Mouse (Mus musculus) CH12.LX (cell line): ENCODE measurements around the gene Sv2a. TPM values are rescaled to one million over a fixed set of nuclear protein-coding genes. Genes with fewer than 3 reads are reported as not detected.

Source experiments
- DNase-seq: peaks from one replicate; pipeline ENCODE4 v3.0.0-alpha.2; 2013; ENCODE audit errors: extremely low read depth
- H3K27ac ChIP-seq: 2 replicates; pipeline ENCODE4 v1.5.1; 2012; ENCODE audit warnings: low read depth, mild to moderate bottlenecking, control low read depth, moderate library complexity; ENCODE audit not compliant: insufficient read depth
- H3K27me3 ChIP-seq: replicated peaks from 2 replicates; pipeline ENCODE3; 2012; ENCODE audit warnings: inconsistent platforms
- H3K36me3 ChIP-seq, 2 experiments: replicated peaks in 1 of 2; 2 replicates each; pipeline versions ENCODE3 to v1.6.1; 2012; ENCODE audit warnings: inconsistent platforms in 1 of 2, low read length in 1 of 2, mild to moderate bottlenecking in 1 of 2, mixed read lengths in 1 of 2, moderate library complexity in 1 of 2; ENCODE audit not compliant: control insufficient read depth in 1 of 2, insufficient read depth in 1 of 2
- H3K4me1 ChIP-seq, 2 experiments: 2 replicates each; pipeline ENCODE4 v1.6.1; 2012; ENCODE audit warnings: inconsistent platforms in 1 of 2, moderate library complexity in 1 of 2; ENCODE audit not compliant: insufficient read depth in 2 of 2, control insufficient read depth in 1 of 2
- H3K4me2 ChIP-seq: 2 replicates; pipeline ENCODE4 v1.6.1; 2012; ENCODE audit warnings: low read depth, mild to moderate bottlenecking, control low read depth; ENCODE audit not compliant: poor library complexity, insufficient read depth, severe bottlenecking
- H3K4me3 ChIP-seq, 3 experiments: fragments of 150-350 bp in 1 of 3; sonication (generic) in 1 of 3; replicated peaks in 1 of 3; 2 replicates each; pipeline versions ENCODE3 to v1.5.1; 2011 to 2012; ENCODE audit warnings: low read depth in 2 of 3, low read length in 2 of 3, mild to moderate bottlenecking in 2 of 3, moderate library complexity in 2 of 3, control low read depth in 1 of 3, improper control_type of control experiment in 1 of 3, inconsistent platforms in 1 of 3, mixed read lengths in 1 of 3; ENCODE audit not compliant: poor library complexity in 1 of 3
- H3K79me2 ChIP-seq: replicated peaks from 2 replicates; pipeline ENCODE4 v1.6.1; 2012; ENCODE audit warnings: mild to moderate bottlenecking, moderate library complexity; ENCODE audit not compliant: control insufficient read depth, poor library complexity, insufficient read depth, severe bottlenecking; ENCODE audit errors: extremely low read depth
- H3K9ac ChIP-seq: 2 replicates; pipeline ENCODE4 v1.6.1; 2012; ENCODE audit warnings: low read depth, mild to moderate bottlenecking, control low read depth, moderate library complexity; ENCODE audit not compliant: insufficient read depth
- H3K9me3 ChIP-seq: replicated peaks from 2 replicates; pipeline ENCODE3; 2012; ENCODE audit warnings: low read length, inconsistent platforms, mixed read lengths
- CHD1 ChIP-seq: IDR thresholded peaks from 2 replicates; pipeline ENCODE4 v1.6.1; 2012; ENCODE audit warnings: low read depth, low read length, improper control_type of control experiment, inconsistent platforms
- EP300 ChIP-seq: IDR thresholded peaks from 2 replicates; pipeline ENCODE4 v1.6.1; 2011; ENCODE audit warnings: low read length, improper control_type of control experiment
- ETS1 ChIP-seq: conservative IDR thresholded peaks from 2 replicates; pipeline ENCODE4 v1.6.1; 2012; ENCODE audit warnings: low read depth, mild to moderate bottlenecking, inconsistent platforms, low read length, improper control_type of control experiment, moderate library complexity
- GABPA ChIP-seq: IDR thresholded peaks from 2 replicates; pipeline ENCODE4 v1.6.1; 2012; ENCODE audit warnings: low read depth, low read length, improper control_type of control experiment, inconsistent platforms; ENCODE audit not compliant: insufficient replicate concordance
- HCFC1 ChIP-seq: IDR thresholded peaks from 2 replicates; pipeline ENCODE4 v1.6.1; 2012; ENCODE audit warnings: low read depth, mild to moderate bottlenecking, inconsistent platforms, low read length, improper control_type of control experiment
- JUND ChIP-seq: conservative IDR thresholded peaks from 2 replicates; pipeline ENCODE4 v1.6.1; 2011; ENCODE audit warnings: low read depth, low read length, improper control_type of control experiment
- KAT2A ChIP-seq: IDR thresholded peaks from 2 replicates; pipeline ENCODE4 v1.6.1; 2012; ENCODE audit warnings: low read length, improper control_type of control experiment, inconsistent platforms; ENCODE audit not compliant: insufficient replicate concordance
- MAX ChIP-seq: IDR thresholded peaks from 2 replicates; pipeline ENCODE4 v1.6.1; 2011; ENCODE audit warnings: low read length, improper control_type of control experiment
- MEF2A ChIP-seq: IDR thresholded peaks from 2 replicates; pipeline ENCODE4 v1.6.1; 2014; ENCODE audit warnings: low read depth, mild to moderate bottlenecking, inconsistent platforms, low read length, improper control_type of control experiment, borderline replicate concordance
- MXI1 ChIP-seq: IDR thresholded peaks from 2 replicates; pipeline ENCODE4 v1.6.1; 2011; ENCODE audit warnings: mild to moderate bottlenecking, low read depth, low read length, improper control_type of control experiment
- NELFE ChIP-seq: IDR thresholded peaks from 2 replicates; pipeline ENCODE4 v1.6.1; 2011; ENCODE audit warnings: low read depth, low read length, improper control_type of control experiment
- PAX5 ChIP-seq: IDR thresholded peaks from 2 replicates; pipeline ENCODE4 v1.6.1; 2012; ENCODE audit warnings: low read length, inconsistent platforms, mixed read lengths
- RCOR1 ChIP-seq: conservative IDR thresholded peaks from 2 replicates; pipeline ENCODE4 v1.6.1; 2012; ENCODE audit warnings: low read depth, mild to moderate bottlenecking, inconsistent platforms, low read length, improper control_type of control experiment
- SIN3A ChIP-seq: IDR thresholded peaks from 2 replicates; pipeline ENCODE4 v1.6.1; 2012; ENCODE audit warnings: low read length, improper control_type of control experiment, inconsistent platforms
- SMC3 ChIP-seq: IDR thresholded peaks from 2 replicates; pipeline ENCODE4 v1.6.1; 2011; ENCODE audit warnings: low read depth, low read length, improper control_type of control experiment
- TBP ChIP-seq: conservative IDR thresholded peaks from 2 replicates; pipeline ENCODE4 v1.6.1; 2011; ENCODE audit warnings: low read depth, low read length, improper control_type of control experiment
- TCF12 ChIP-seq: IDR thresholded peaks from 2 replicates; pipeline ENCODE4 v1.6.1; 2014; ENCODE audit warnings: low read depth, mild to moderate bottlenecking, inconsistent platforms, low read length, improper control_type of control experiment
- UBTF ChIP-seq: IDR thresholded peaks from 2 replicates; pipeline ENCODE4 v1.6.1; 2012; ENCODE audit warnings: low read depth, mild to moderate bottlenecking, inconsistent platforms, low read length, improper control_type of control experiment, moderate library complexity
- USF2 ChIP-seq: conservative IDR thresholded peaks from 2 replicates; pipeline ENCODE4 v1.6.1; 2011; ENCODE audit warnings: low read depth, low read length, improper control_type of control experiment
- ZKSCAN1 ChIP-seq: IDR thresholded peaks from 2 replicates; pipeline ENCODE4 v1.6.1; 2012; ENCODE audit warnings: low read depth, inconsistent platforms, low read length, improper control_type of control experiment, borderline replicate concordance
- ZNF384 ChIP-seq: IDR thresholded peaks from 2 replicates; pipeline ENCODE4 v1.6.1; 2012; ENCODE audit warnings: low read depth, low read length, improper control_type of control experiment, inconsistent platforms
- dilution Hi-C: fragments of 300-500 bp; cut with MboI; formaldehyde crosslinking; loops from 2 replicates; pipeline ENCODE4 v1.14.3; 2020; ENCODE audit warnings: low sequenced_read_pairs; ENCODE audit not compliant: extremely low pct_unique_long_range_greater_than_20kb, extremely low pct_ligation_motif_present
- in situ Hi-C: fragments of 300-500 bp; cut with MboI; formaldehyde crosslinking; loops from 3 replicates; pipeline ENCODE4 v1.14.3; 2019; ENCODE audit warnings: low sequenced_read_pairs, low pct_ligation_motif_present, low pct_unique_long_range_greater_than_20kb, mixed read lengths
- polyA plus RNA-seq: library from polyadenylated mRNA; unstranded; fragments of >175 nt; gene quantifications from 2 replicates; pipeline ENCODE4 v1.2.1, GENCODE M21; 2012; ENCODE audit warnings: low read depth; ENCODE audit not compliant: insufficient read length
- total RNA-seq, 2 experiments: library from RNA; depleted of rRNA; stranded (reverse); fragments of 300-350 nt in 1 of 2; fragments of >200 nt in 1 of 2; gene quantifications; 2 replicates each; pipeline ENCODE4 v1.2.3; 2012 to 2014

The Sv2a gene
- total and polyA plus RNA-seq, 3 experiments, result 1.1 to 6.7 (median 4.0) TPM

DNA sequence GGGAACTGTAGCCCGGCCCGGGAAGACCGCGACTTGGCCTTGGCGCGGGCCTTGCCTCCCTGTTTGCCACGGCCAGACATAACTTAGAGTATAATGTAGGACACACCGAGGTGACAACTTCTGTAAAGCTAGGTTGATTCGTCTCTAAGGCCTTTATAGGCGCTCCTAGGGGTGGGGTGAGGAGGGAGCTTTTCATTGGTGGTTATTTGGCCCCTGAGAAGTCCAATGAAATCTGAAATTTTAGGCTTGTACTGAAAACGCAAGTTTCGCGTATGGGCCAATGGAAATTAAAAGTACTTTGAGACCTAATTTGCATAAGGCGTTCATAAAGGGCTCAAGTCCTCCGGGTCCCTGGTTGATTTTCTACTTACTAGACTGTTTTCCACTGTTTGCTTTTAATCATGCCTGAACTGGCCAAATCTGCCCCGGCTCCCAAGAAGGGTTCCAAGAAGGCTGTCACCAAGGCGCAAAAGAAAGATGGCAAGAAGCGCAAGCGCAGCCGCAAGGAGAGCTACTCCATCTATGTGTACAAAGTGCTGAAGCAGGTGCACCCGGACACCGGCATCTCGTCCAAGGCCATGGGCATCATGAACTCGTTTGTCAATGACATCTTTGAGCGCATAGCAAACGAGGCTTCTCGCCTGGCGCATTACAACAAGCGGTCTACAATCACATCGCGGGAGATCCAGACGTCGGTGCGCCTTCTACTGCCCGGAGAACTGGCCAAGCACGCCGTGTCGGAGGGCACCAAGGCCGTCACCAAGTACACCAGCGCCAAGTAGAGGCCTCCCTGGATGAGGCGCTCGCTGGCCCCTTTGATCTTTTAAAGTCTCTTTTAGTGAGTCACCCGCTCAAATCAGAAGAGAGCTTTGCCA, 40.1 kb downstream of the Sv2a start, which contains the start of the genes Hist2h2ac and Hist2h2be (continued):
- TF ChIP-seq ZNF384 (no peak), RCOR1 (no peak; the same call in 1 of the 2 replicates), SIN3A (0 out of 2 replicates have a peak, but pooled peaks have one; percentile 40), MXI1 (peak; percentile 92), CHD1 (peak; percentile 93), SMC3 (0 out of 2 replicates have a peak, but pooled peaks have one; percentile 4), KAT2A (no peak), TBP (peak; percentile 99)

DNA sequence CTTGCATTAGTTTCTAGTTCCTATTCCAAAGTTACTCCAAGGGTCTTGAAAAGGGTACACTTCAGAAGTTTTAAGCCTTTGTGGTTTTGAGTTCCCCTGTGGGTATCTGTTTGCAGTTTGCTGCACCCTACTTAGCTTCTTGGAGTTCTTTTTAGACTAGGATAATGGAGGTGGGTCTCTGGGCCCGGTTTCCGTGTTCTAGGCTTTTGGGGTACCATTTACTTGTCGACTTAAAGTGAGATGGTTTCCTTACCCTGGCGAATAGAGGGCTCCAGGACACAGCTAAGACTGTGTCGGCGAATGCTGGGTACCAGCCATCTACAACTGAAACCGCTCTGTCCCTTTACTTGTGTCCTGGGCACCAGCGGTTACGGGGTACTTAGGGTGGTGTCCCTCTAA, 40.7 kb downstream of the Sv2a start:
- peaks cover 16% of the 10 kb centered on the region for H3K79me2 ChIP-seq
- TF ChIP-seq UBTF (no peak), CHD1 (peak; percentile 59; the same call in 1 of the 2 replicates)
- TF ChIP-seq, all 38 proteins: peak for 1
- Histone ChIP-seq H3K9ac (peak overlapping the region; percentile 71), H3K27me3 (no peaks in the 10 kb centered on the region), H3K4me1 (peaks cover 11 to 52% of the 10 kb centered on the region in 2 experiments), H3K9me3 (no peaks in the 10 kb centered on the region), H3K36me3 (no peaks in the 10 kb centered on the region), H3K4me3 (peak overlapping the region; percentile 54 to 75 (median 62)), H3K27ac (peak overlapping the region; percentile 92), H3K4me2 (peak overlapping the region; percentile 76)
- dilution Hi-C loops, result no loop called here
- DNase-seq, result no peak
- in situ Hi-C loops, result loop anchor here (10.0 kb wide), 2 partner anchors 257 to 567 kb away; partner anchors contain the start of gene Mcl1

DNA sequence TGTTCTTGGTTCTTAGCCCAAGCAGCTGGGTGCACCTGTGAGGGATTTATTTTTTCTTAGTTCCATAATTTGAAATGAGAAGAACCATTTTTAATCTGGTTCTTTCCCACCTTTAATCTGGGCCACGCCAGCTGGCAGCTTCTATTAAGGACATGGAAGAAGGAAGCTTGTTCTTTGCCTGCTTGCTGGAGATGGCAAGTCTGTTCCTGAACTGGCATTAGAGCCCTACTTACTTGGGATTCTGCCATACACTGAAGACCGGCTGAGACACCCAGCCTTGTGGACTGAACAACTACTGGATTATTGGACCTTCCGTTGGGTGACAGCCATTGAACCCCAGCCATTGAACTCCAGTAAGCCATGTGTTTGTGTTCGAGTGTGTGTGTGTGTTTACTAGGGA, 41.8 kb downstream of the Sv2a start:
- H3K4me1 ChIP-seq, result peaks cover 14 to 63% of the 10 kb centered on the region in 2 experiments
- in situ Hi-C loops (loop anchor here (10.0 kb wide), 2 partner anchors 258 to 568 kb away; partner anchors contain the start of gene Mcl1), dilution Hi-C loops (no loop called here)

More for the DNA sequence above, 41.8 kb downstream of the Sv2a start:
- TF ChIP-seq PAX5, result no peak
- no peak for TF ChIP-seq RCOR1
- no peak for TF ChIP-seq GABPA
- no peak for TF ChIP-seq MAX
- no peak for TF ChIP-seq UBTF
- no peak for TF ChIP-seq ZKSCAN1
- TF ChIP-seq ETS1, result no peak
- no peak for TF ChIP-seq NELFE
- no peak for TF ChIP-seq MEF2A
- TF ChIP-seq JUND, result no peak
- TF ChIP-seq USF2, result no peak
- TF ChIP-seq HCFC1, result no peak
- TF ChIP-seq TCF12, result no peak
- no peak for TF ChIP-seq EP300
- peak overlapping the region; percentile 2 to 29 (median 23) for H3K4me3 ChIP-seq
- peaks cover 16% of the 10 kb centered on the region for H3K79me2 ChIP-seq
- peak overlapping the region; percentile 76 for H3K4me2 ChIP-seq
- H3K9ac ChIP-seq, result peak overlapping the region; percentile 71
- no peak for DNase-seq
- H3K27me3 ChIP-seq, result no peaks in the 10 kb centered on the region
- peak overlapping the region; percentile 38; the same call in 1 of the 2 replicates for H3K27ac ChIP-seq
- H3K36me3 ChIP-seq, result no peaks in the 10 kb centered on the region
- H3K9me3 ChIP-seq, result no peaks in the 10 kb centered on the region
